Comparison of ENCODE assay signal across 16 mouse cellular contexts in the genomic region with DNA sequence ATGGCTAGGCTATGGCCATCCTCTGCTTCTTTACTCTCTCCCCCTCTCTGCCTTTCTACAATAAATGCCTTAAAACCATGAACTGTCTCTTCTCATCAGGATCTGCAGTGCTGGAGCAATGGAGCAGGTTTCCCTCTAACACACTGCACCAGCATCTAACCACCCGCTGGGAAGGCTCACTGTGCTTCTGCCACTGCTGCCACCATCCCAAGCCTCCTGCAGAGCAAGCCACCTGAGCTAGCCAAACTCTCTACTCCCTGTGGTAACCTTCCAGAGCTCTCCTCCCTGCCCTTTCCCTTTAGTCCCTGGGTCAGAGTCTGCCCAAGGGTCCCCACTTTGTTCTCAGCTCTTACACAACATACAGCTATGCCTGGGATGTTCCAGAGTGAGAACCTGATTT.
"Had no signal": no experiment of that assay in that cellular context is flagged by ENCODE, and none has a peak within 500 bp of the region (broad histone marks: within the 10 kb centered on the region; RNA-seq: fewer than 3 reads in every experiment).

No protein-coding gene starts in this region.

- H3K9me3 ChIP-seq: limb, embryonic 13.5 days; liver, embryonic 15.5 days; neural tube, embryonic 15.5 days had no signal

- H3K27me3 ChIP-seq: limb, embryonic 13.5 days; liver, embryonic 15.5 days; midbrain, embryonic 13.5 days; neural tube, embryonic 15.5 days had no signal

- DNase-seq: kidney, postnatal 36 days; left cerebral cortex, postnatal 4 days; lung, adult 2 months; lung, postnatal 36 days; right cerebral cortex, postnatal 4 days; spleen, adult 18-20 months; thymus, adult 18-20 months; thymus, postnatal 14 days had no signal

- ATAC-seq: lung, postnatal 0 days; midbrain, embryonic 13.5 days had no signal

- H3K4me1 ChIP-seq: limb, embryonic 13.5 days; liver, embryonic 15.5 days; midbrain, embryonic 13.5 days; neural tube, embryonic 15.5 days had no signal

- H3K9ac ChIP-seq: limb, embryonic 13.5 days; liver, embryonic 15.5 days; midbrain, embryonic 13.5 days; neural tube, embryonic 15.5 days had no signal

- H3K4me3 ChIP-seq: limb, embryonic 13.5 days; liver, embryonic 15.5 days; midbrain, embryonic 13.5 days; myocyte; neural tube, embryonic 15.5 days had no signal

- H3K27ac ChIP-seq: kidney, postnatal 0 days; limb, embryonic 13.5 days; liver, embryonic 15.5 days; midbrain, embryonic 13.5 days; neural tube, embryonic 15.5 days had no signal

- H3K36me3 ChIP-seq: limb, embryonic 13.5 days; liver, embryonic 15.5 days; midbrain, embryonic 13.5 days; neural tube, embryonic 15.5 days had no signal

- H3K4me2 ChIP-seq: limb, embryonic 13.5 days; liver, embryonic 11.5 days; liver, embryonic 15.5 days; midbrain, embryonic 13.5 days; neural tube, embryonic 15.5 days had no signal
